Mouse (Mus musculus): Measurements from ENCODE around the gene Orai1.

DNA sequence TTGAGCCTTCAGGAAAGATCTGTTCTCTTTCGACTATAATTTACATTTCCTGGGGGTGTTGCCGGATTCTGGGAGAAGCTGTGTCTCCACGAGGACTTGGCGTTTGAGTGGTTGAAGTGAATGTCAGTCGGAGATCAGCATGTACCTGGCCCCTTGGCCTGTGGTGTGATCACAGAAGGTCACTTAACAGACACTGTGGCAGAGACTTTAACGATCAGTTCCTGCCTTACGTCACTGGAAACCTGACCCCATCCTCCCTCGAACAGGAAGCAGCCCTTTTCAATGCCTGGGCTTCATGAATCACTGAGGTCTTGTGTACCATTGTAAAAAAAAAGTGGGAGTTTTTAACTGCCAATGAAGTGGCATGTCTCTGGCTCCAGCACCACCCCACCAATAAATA lies 65.2 kb downstream of the Orai1 start:
- no peak for TF ChIP-seq CTCF (IDR thresholded peaks at IDR 0.05; ENCODE audit: control insufficient read depth, insufficient read depth, insufficient read length)
- TF ChIP-seq MYOG (IDR thresholded peaks at IDR 0.05; ENCODE audit: control insufficient read depth, extremely low read depth, insufficient read length): no peak
- TF ChIP-seq MAX (IDR thresholded peaks at IDR 0.05): no peak
- no peak for TF ChIP-seq MYOD1 (IDR thresholded peaks at IDR 0.05; ENCODE audit: control insufficient read depth, insufficient read length, low read depth)

All from C2C12 (cell line).